Mouse (Mus musculus): ENCODE results near the gene Slc4a4. TPM values are rescaled to one million over a fixed set of nuclear protein-coding genes. Genes with fewer than 3 reads are reported as not detected.

Slc4a4 gene
- polyA plus RNA-seq, 1 experiment, result 0.04 TPM

DNA sequence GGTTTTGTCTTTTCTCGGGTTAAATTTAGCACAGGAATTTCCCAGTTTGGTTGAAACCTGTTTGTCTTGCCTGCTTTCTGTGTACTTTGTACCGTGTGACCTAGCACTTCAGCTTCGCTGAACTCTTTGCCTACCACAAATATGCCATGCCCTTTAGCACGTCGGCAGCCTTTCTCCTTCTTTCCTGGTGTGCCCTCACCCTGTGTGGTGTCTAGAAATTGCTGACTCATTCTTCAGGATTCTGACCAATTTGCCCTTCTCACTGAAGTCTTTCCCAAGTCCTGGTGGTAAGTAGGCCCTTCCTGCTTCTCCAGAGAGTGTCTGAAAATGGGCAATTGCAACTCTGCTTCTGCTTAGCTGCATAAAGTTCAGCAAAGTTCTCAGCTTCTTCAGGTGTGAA lies 391.0 kb downstream of the Slc4a4 start:
- Histone ChIP-seq H3K36me3 (ENCODE audit: control insufficient read depth, insufficient read depth) (no peaks in the 10 kb centered on the region), H3K4me2 (ENCODE audit: low read depth) (peak overlapping the region; percentile 32), H3K27me3 (ENCODE audit: control insufficient read depth, insufficient read depth, insufficient read length) (no peaks in the 10 kb centered on the region), H3K4me3 (no peak overlapping the region), H3ac (ENCODE audit: control insufficient read depth, insufficient read length) (no peak overlapping the region), H3K79me2 (ENCODE audit: control insufficient read depth, insufficient read depth) (no peaks in the 10 kb centered on the region)
- no peak for TF ChIP-seq TCF3 (IDR thresholded peaks at IDR 0.05; ENCODE audit: insufficient read length, low read depth)
- no peak for TF ChIP-seq REST (IDR thresholded peaks at IDR 0.05; ENCODE audit: insufficient read depth, insufficient read length)
- TF ChIP-seq POLR2A (IDR thresholded peaks at IDR 0.05; ENCODE audit: insufficient read length, low read depth), result no peak
- no peak for TF ChIP-seq E2F4 (IDR thresholded peaks at IDR 0.05; ENCODE audit: insufficient read depth)
- TF ChIP-seq CEBPB (IDR thresholded peaks at IDR 0.05; ENCODE audit: insufficient read depth, poor library complexity, severe bottlenecking), result no peak
- TF ChIP-seq POLR2AphosphoS2 (IDR thresholded peaks at IDR 0.05; ENCODE audit: insufficient read length, low read depth), result no peak
- TF ChIP-seq TCF12 (IDR thresholded peaks at IDR 0.05; ENCODE audit: insufficient read depth, poor library complexity, severe bottlenecking), result no peak
- TF ChIP-seq MYOG (IDR thresholded peaks at IDR 0.05; ENCODE audit: control insufficient read depth in 1 of 3, insufficient read depth in 1 of 3, insufficient read length in 2 of 3, low read depth in 2 of 3), result no peak
- no peak for TF ChIP-seq MAX (IDR thresholded peaks at IDR 0.05; ENCODE audit: low read depth)
- no peak for TF ChIP-seq MYOD1 (IDR thresholded peaks at IDR 0.05; ENCODE audit: control insufficient read depth in 1 of 3, insufficient read length in 2 of 3, low read depth in 2 of 3)
- no peak for TF ChIP-seq SRF (IDR thresholded peaks at IDR 0.05; ENCODE audit: control insufficient read depth, insufficient read length, low read depth)
- no peak for TF ChIP-seq USF1 (IDR thresholded peaks at IDR 0.05; ENCODE audit: low read depth)

DNA sequence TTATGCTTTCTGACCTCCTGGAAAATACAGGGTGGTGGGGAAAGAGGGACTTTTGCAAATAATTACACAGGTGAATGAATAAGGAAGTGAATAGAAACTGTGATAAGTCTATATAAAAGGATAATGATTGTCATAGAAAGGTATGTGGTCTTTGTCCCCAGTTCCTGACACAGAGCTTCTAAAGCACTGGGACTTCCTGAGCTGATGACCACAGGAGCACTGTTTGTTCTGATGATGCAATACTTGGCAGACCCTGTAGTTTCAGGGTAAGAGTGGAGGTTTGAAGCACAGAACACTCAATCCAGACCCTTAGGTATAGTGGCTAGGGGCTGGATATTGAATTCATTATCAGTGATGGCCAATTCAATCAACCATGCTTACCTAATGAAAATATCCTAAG lies 391.7 kb downstream of the Slc4a4 start:
- no peak overlapping the region for H3ac ChIP-seq (ENCODE audit: control insufficient read depth, insufficient read length)
- no peaks in the 10 kb centered on the region for H3K36me3 ChIP-seq (ENCODE audit: control insufficient read depth, insufficient read depth)
- H3K4me3 ChIP-seq, result no peak overlapping the region
- no peak overlapping the region for H3K4me2 ChIP-seq (ENCODE audit: low read depth)
- TF ChIP-seq CEBPB (IDR thresholded peaks at IDR 0.05; ENCODE audit: insufficient read depth, poor library complexity, severe bottlenecking) (peak; percentile 42; the same call in 1 of the 2 replicates), MYOD1 (IDR thresholded peaks at IDR 0.05; ENCODE audit: control insufficient read depth in 1 of 3, insufficient read length in 2 of 3, low read depth in 2 of 3) (no peak)
- no peaks in the 10 kb centered on the region for H3K79me2 ChIP-seq (ENCODE audit: control insufficient read depth, insufficient read depth)
- no peaks in the 10 kb centered on the region for H3K27me3 ChIP-seq (ENCODE audit: control insufficient read depth, insufficient read depth, insufficient read length)

DNA sequence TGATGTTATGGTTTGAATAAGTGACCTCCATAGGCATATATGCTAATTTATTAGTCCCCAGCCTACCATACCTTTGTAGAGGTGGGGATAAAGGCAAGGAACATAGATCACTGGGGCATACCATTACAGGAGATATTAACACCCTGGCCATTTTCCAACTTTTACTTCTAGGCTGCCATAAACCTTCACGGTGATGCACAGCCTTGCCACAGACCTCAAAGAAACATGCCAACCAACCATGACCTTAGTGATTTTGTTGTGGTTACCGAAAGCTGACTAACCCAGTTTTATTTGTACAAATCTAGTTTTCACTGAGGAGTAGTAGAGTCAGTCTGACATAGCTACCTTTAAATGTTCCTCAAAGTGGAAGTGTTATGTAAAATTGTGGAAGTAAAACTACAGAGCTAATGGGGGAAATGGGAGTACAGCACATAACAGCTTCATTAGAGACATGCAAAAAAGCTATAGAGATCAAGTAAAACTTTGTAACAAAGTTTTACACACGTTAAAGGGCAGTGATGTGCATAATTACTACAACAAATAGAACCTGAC lies 393.8 kb downstream of the Slc4a4 start:
- H3ac ChIP-seq (ENCODE audit: control insufficient read depth, insufficient read length), result no peak overlapping the region
- no peak overlapping the region for H3K4me2 ChIP-seq (ENCODE audit: low read depth)
- H3K79me2 ChIP-seq (ENCODE audit: control insufficient read depth, insufficient read depth), result no peaks in the 10 kb centered on the region
- no peak overlapping the region for H3K4me3 ChIP-seq
- no peak for TF ChIP-seq TCF3 (IDR thresholded peaks at IDR 0.05; ENCODE audit: insufficient read length, low read depth)
- no peak for TF ChIP-seq MYOD1 (IDR thresholded peaks at IDR 0.05; ENCODE audit: control insufficient read depth in 1 of 3, insufficient read length in 2 of 3, low read depth in 2 of 3)
- no peak for TF ChIP-seq POLR2AphosphoS2 (IDR thresholded peaks at IDR 0.05; ENCODE audit: insufficient read length, low read depth)
- no peak for TF ChIP-seq SRF (IDR thresholded peaks at IDR 0.05; ENCODE audit: control insufficient read depth, insufficient read length, low read depth)
- no peak for TF ChIP-seq E2F4 (IDR thresholded peaks at IDR 0.05; ENCODE audit: insufficient read depth)
- H3K27me3 ChIP-seq (ENCODE audit: control insufficient read depth, insufficient read depth, insufficient read length), result no peaks in the 10 kb centered on the region
- no peaks in the 10 kb centered on the region for H3K36me3 ChIP-seq (ENCODE audit: control insufficient read depth, insufficient read depth)

Other genes with a start within 250 kb of the Slc4a4 start
- 29.5 TPM for gene Grsf1, start 210.6 kb upstream of the Slc4a4 start, polyA plus RNA-seq (2012; fragmentation: generic; extraction: Trizol)
- gene Mob1b, start 166.0 kb upstream of the Slc4a4 start, polyA plus RNA-seq (2012; fragmentation: generic; extraction: Trizol), result 4.6 TPM
- gene Dck, start 121.8 kb upstream of the Slc4a4 start, polyA plus RNA-seq (2012; fragmentation: generic; extraction: Trizol), result 4.2 TPM